Mouse (Mus musculus): Measurements from ENCODE around the gene Mast4.

The Mast4 gene

GRCm38 (mm10) chr13:102698751-102699323 is 635.5 kb downstream of the Mast4 start:
- peak; percentile 68 for DNase-seq (ENCODE audit: low read depth, low spot score)

GRCm38 (mm10) chr13:102698335-102698734 is 636.0 kb downstream of the Mast4 start:
- no peak for DNase-seq (ENCODE audit: low read depth, low spot score)

DNA sequence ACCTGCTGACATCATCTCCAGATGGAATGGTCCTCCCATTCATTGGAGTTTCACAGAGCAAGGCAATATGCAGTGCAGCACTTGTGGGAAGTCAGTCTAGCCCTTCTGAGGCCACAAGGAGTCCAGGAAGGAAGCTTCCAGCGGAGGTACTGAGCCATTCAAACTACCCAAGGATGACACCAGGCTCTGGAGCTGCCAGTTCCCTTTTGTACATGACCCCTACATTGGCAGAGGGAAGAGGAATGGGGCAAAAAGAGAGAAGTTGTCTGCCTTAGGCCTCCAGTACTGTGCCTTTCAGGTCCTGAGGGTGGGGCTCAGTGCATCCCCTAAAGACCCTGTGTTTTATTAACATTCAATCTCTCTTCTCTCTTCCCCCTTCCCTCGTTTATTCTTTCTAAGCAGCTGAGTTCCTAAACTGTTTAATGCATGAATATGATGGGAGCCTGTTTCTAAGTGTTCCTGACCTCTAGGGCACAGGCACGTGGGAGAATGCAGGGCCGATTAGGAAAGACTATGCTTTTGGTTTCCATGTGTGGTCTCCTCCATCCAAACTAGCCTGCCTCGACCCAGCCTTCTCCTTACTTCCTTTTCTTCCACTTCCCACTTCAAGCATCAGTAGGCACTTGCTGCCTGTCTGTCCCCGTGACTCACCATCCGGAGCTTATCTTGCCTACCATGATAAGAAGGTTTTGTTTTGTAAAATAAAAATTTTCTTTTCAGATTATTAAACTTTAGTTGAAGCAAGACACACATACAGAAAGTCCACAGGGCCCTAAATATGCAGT is 639.0 kb downstream of the Mast4 start:
- no peak for DNase-seq (ENCODE audit: low read depth, low spot score)

DNA sequence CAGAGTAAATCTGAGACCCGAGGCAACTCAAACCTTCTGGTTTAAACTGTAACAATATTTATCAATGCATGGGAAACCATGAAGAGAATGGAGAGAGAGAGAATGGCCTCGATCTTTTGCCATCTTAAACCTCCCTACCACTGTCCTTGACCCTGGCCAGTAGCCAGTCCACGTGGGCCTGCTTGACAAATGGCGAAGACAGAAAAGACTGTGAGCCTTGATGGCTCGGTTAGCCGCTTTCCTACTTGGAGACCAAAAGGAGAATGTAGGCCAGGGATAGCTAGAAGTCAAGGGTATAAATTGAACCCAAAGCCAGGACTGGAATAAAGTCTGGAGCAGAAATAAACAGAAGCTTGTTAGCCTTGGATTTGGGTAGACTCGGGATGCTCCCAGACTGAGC is 640.1 kb downstream of the Mast4 start:
- DNase-seq (ENCODE audit: low read depth, low spot score) = no peak

DNA sequence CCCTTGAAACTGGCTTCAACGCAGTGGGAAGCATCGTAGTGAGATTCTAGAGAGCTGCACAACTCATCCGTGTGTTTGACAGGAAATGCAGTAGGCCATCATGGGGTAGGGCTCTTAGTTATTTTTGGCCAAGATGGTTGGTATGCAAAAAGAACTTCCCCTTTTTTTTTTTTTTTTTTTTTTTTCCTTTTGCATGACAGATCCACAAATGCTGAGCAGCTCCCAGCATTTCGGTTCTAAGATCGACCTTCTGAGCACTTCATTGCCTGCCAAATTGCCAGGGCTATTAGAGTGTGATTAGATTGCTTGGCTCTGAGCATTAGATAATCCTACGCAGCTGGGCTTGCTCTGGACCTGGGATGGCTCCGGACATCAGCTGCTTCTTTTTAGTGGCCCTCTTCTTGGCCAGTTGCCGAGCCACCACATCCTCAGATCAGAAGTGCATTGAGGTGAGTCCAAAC is 640.9 kb downstream of the Mast4 start, which contains the start of gene Cd180:
Cd180 (plus strand) TSS at position 218 of the 461 bp plus-strand sequence.
- DNase-seq (ENCODE audit: low read depth, low spot score) = no peak

GRCm38 (mm10) chr13:102691408-102692150 is 642.7 kb downstream of the Mast4 start:
- DNase-seq (ENCODE audit: low read depth, low spot score) = no peak

GRCm38 (mm10) chr13:102690184-102690583 is 644.1 kb downstream of the Mast4 start:
- no peak for DNase-seq (ENCODE audit: low read depth, low spot score)

- no peak for DNase-seq (ENCODE audit: low read depth, low spot score)
These were observed 644.9 kb downstream of the Mast4 start for GRCm38 (mm10) chr13:102689201-102690090.

DNA sequence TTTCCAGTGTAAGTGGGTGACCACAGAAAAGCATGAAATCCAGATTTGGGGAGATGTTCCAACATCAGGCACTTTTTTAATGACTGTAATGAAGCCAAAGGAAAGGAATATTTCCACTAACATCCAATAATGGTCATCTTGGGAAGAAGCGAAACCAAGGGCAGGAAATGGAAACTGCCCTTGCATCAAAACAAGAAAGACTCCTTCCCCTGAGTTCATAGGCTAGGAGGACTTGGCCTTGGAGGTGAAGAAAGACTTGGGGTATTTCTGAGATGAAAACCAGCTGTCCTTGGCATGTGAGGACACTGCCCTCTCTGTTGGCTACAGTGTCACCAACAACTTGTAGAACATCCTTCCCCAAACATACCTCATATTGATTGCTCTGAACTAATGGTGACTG is 646.2 kb downstream of the Mast4 start:
- no peak for DNase-seq (ENCODE audit: low read depth, low spot score)

DNA sequence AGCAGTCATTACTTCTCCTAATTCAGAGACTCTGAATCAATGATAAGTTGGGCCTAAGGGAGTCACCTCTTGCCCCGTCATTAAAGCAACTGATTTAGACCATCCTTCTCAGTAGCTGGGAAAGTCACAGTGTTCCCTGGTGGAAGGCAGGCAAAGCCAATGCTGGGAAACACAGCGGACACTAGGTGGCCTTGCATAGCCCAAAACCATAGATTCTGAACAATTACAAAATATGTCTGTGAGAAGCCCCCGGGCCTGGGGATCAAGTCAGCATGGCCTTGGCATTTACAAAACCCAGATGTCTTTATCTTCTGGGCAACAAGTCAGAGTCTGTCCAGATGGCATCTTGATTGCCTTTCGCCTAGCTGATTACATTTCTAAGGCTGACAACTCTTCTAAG is 649.4 kb downstream of the Mast4 start:
- no peak for DNase-seq (ENCODE audit: low read depth, low spot score)
